Mouse (Mus musculus) layer of hippocampus, adult 11-12 months (tissue): ENCODE measurements at regions not wholly inside any gene's neighbourhood (a gene's known extent, or its start where the extent isn't known, plus 50 kb on each side); places are given as distances from the start of the nearest gene placed in this dataset.

ENCODE experiments used
- DNase-seq: peaks from one replicate; pipeline ENCODE4 v3.0.0; 2022; ENCODE audit warnings: low spot score

DNA sequence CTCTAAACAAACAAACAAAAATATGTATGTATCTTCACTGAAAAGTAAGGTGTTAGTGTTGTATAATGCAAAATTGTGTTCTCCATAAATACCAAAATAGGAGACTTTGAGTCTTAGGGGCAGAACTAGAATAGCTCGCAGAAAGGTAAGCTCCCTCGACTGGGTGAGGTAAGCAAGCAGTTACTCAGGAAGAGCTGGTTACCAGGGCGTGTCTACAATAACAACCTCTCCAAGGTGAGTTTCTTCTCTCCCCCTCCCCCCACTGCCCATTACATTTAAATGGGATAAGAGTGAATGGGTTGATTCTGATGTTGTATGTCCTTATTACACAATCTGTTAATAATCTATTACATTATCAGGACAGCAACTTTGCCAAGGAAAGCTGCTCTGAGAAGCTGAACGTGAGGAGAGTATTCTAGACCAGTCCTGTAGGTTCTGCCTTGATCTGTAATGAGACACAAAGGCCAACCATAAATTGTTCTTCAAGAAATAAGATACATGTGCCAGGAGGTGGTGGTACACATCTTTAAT is 125.2 kb upstream of the Zfand5 start:
- DNase-seq: no peak

DNA sequence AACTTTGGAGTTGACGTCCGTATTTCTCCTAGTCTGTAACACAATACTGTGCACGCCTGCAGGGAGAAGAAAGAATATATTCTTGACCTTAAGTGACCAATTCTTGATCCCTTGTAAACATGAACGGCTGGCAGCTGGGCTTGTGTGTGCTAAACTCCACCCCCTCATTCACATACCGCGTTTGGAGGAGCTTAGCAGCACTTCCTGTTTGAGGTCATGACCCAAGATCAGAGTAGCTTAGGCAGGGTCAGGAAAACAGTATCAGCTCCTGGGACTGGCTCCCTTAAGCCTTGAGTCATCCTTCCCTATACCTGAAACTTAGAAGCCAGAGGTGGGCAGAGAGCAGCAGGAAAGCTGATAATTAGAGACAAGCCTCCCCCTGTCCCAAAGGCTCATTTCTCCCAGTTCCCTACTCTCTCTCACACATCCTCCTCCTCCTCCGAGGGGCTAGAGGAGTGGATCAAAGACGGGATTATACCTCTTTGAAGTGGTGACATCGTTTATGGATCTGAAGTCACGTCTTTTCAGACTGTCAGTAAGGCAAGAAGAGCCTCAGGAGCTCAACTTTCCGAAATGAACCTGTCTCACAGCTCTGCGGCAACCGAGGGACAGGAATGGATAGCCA is 127.3 kb upstream of the Zfand5 start:
- DNase-seq: no peak

DNA sequence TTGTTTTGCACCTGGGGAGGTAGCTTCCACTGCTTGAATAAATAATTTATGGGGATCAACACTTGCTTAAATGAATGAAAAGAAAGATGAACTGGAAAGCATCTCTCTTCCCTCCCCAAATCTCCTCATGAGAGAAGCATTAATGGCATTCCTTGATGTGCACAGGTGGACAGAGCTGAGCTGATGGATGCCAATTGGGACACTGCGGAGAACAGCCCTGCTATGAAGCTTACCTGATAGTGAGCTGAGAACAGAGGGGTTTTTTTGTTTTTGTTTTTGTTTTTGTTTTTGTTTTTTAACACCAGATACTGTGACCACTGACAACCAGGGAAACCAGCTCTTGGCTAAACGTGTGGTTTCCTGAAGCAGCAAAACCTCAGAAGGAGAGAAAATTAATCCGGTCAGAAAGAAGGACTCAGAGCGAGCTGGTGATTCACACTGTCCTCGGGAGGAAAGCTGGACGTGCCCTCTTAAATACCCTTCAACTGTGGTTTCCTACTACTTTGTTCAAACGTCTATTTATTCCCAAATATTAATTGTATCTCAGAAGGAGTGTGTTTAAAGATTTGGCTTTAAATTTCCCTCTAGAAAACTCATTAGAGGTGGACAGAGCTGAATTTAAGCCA is 128.0 kb upstream of the Zfand5 start:
- DNase-seq: no peak

DNA sequence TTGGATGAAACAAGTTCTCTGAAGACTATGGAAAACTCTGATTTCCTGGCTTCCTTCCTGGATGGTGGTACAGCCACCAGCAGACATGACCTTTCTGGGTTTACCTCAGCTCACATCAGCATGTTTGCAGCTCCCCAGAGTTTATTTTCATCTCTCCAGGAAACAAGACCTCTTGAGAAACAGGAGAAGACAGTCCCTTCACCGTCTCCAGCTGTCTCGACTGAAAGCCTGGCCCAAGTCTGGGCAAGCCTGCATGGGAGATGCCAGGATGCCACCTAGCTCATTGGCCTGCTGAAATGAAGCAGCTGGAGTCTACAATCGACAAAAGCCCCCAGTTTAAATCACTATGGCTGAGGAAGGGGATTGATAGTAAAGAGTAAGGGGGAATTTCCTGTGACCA is 131.6 kb upstream of the Zfand5 start:
- no peak for DNase-seq

DNA sequence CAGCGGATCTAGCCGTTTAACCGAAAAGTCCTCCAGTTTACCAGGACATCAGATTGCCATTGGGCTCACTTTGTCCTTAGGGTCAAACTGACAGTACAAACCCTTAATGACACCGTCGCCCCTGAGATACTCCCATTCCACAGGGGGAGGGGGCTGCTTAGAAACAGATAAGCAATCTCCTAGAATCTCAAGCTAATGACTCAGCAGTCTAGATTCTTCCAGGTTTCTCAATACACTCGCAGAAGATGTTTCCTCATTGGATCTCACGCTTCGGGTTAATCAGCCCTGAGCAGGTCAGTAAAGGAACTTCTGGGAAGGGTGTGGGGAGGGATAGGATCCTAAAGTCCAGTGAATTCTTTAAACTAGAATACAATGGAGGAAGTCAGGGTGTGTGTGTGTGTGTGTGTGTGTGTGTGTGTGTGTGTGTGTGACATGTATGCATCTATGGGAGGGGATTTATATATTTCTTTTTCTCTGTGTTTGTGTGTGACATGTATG is 133.0 kb upstream of the Zfand5 start:
- no peak for DNase-seq

DNA sequence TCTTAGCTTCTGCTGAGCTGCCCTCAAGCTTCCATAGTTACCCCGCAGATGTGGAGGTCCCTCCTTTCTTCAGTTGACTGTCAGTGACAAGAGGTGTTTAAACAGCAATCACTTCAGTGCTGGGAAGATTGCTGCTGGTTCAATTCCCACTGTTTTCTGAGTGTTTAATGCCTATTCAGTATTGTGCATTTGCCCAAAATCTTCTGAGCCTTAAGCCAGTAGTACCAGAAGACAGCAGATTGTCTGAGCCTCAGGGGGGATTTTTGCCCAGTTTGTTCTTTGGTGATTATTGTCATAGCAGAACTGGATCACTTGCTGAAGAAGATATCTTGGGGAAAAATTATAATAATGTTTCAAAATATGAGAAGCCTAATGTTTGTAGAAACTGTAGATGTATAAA is 135.3 kb upstream of the Zfand5 start:
- no peak for DNase-seq

DNA sequence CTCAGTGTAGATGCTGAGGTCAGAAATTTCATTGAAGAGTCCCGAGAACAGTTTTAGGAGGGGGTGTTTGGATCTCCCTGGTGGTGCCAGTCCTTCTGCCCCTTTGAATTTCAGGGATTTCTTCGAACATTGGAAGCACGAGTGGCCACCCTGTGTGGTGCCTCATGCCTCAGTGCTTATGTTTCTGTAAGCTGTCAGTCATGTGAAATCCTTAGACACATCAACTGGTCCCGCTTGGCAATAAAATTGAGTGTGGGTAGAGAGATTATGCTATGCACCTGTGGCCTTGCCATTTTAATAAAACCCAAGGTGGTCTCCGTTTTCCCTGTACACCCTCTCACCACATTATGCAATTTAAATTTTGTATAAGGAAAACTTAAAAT is 136.1 kb upstream of the Zfand5 start:
- no peak for DNase-seq

DNA sequence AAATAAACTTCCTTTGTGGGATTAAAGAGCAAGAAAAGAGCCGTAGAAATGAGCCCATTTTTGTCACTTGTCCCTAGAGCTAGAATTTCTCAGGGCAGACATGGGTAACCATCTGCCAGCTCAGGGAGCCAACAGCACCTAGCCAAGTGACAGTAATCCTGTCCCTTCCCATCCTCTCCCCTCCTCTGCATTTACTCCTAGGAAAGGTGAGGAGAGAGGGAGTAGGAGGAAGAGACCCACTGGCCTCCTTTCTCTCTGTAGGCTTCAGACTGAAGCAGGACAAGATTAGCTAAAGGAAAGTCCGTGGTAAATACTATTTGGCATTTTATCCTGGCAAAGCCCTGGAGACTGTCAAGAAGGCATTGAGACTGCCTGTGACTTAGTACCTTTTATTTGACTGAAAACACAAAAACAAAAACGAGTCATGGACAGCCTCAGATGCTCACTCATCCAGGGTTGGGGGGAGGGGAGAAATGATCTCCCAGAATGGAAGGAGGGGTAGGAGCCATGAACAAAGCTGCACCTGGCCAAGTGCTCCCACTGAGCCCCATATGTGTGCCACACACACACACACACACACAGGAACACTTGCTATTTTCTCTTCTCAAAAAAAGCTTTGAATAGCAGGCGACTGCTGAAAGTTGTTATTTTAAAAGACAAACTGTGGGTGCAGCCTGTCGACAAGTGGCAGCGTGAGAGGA is 136.6 kb upstream of the Zfand5 start:
- peak; percentile 18 for DNase-seq

DNA sequence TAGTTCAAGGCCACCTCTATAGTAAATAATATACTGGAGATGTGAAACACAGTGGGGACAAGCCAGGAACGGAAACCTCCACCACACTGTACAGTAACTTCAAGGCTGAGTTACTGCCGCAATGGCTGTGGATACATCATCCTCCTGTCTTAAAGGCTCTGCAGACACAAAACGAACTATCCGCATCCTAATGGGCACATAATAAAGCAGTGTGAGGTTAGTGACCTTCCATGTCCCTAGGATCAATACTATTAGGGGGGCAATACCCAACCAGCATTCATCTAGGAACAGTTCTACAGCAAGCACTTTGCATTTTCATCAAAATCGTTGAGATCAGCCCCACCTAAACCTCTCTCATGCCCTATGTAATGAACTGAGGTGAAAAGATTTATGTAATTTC is 142.4 kb upstream of the Zfand5 start:
- no peak for DNase-seq

DNA sequence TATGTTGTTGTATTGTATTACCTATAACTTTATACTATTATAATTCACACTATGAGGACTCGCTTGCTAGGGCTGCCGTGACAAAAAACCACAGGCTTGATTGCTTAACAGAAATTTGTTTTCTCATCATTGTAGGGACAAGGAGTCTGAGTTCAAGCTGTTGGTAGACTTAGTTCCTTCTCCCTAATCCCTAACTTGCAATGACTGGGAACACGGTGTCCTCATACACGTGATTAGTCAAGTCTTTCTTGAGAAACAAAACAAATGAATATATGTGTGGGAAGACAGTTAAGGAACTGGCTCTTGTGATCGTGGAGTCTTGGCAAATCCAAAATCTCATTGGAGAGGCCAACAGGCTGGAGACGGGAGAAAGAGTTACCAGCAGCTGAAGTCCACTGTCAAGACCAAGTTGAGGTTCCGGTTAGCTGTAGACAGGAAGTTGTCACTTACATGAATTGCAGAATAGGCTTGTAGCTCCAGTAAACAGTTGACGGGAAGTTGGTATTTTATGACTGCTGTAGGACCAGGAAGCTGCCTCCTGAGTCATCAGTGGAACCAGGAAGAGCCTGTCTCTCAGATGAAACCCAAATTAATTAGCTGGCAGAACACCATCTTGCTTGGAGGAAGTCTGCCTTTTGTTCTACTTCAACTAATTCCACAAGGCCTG is 144.9 kb upstream of the Zfand5 start:
- DNase-seq: no peak

DNA sequence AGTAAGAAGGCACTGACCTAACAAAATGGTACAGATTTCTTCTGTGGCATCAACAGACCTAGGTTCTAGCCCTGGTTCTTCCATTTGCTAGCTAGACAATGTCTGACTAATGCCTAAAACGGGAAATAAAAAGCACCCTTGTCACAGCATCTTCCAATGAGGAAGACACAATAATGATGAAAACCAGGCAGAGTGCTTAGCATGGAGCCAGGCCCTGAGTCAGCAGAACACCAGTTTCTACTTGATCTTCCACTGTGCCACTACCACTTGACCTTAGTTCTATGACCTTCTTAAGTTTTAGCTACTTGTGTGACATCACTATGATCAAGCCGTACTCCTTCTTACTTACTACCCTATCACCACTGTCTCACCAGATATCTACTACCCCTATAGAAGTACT is 145.4 kb upstream of the Zfand5 start:
- no peak for DNase-seq

DNA sequence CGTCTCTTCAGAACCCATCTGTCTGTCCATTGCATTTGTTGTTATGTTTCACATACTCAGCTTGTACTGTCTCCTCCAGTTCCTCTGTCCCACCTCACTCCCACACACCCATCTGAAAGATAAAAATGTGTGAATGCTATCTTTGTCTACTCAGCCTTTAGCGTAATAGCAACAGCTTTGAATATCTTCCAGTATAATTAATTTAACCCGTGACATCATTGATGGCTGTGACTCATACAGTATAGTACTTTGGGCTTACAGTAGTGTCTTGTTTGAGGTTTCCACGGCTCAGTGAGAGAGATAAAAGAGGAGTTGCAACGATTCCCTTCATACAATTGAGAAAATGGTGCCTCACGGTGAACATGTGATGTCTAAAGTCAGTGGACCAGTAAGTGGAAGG is 152.6 kb upstream of the Zfand5 start:
- no peak for DNase-seq

DNA sequence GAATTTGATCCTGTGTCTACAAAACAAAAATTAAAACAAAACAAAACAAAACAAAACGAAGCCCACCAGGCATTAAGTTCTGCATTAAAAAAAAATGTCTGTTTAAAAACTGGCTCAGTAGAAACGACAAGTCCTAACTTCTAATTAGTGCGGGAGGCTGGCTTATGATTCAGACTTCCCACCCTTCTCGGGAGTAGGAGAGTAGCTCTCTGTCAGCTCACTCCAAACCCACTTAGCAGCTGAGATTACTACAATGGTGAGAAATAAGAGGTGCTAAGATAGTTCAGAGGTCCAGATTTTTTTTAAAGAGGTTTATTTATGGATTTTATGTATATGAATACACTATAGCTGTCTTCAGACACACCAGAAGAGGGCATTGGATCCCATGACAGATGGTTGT is 153.3 kb upstream of the Zfand5 start:
- DNase-seq: no peak

DNA sequence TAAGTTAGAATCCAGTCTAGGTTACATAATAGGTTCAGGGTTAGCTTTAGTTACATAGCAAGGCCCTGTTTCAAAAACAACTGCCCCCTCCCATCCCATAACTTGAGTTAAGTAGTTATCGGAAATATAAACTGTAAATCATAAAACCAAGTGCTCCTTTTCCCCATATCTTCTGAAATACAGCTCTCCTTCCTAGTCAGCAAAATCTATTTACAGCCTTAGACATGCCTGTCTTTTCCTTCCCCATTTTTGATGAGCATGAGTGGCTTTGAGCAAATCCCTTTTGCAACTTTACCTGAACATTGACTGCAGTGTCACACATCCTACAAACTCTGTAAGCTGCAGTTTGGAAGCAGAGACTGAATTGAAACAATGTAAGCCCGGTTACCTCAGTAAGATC is 156.4 kb upstream of the Zfand5 start:
- DNase-seq: no peak

DNA sequence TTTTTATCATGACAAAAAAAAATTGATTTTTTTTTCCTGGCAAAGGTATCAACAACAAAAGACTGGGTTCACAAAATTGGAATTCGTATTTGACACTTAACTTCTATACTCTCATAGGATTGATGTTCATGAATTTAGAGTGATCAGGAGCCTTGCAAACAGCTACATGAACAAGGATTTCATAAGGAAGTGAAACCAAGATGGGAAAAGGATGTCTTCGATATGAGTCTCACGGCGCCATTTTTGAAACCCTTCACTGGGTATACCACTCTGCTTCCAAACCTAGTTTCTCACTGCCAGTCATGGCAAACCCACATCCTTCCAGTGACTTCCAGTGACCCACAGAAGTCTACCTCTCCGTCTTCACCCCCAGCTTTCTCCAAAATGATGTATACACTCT is 157.8 kb upstream of the Tmc1 start:
- DNase-seq: no peak

DNA sequence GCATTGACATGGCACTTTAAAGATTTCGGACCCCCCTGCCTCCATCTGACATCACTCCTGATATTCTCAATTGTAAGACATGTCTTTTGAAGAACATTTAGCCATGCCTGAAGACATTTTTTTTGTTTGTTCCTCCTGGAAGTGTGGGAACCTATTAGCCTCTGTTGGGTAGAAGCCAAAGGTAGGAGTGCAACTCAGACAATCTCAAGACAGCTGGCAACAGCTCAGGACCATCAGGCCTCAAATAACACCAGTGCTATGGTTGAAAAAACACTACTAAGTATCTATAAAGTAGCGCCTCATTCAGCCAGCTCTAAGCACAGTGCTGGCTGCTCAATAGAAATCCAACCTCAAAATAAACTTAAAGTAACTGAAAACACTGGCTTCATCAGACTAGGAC is 154.3 kb upstream of the Tmc1 start:
- DNase-seq: no peak

DNA sequence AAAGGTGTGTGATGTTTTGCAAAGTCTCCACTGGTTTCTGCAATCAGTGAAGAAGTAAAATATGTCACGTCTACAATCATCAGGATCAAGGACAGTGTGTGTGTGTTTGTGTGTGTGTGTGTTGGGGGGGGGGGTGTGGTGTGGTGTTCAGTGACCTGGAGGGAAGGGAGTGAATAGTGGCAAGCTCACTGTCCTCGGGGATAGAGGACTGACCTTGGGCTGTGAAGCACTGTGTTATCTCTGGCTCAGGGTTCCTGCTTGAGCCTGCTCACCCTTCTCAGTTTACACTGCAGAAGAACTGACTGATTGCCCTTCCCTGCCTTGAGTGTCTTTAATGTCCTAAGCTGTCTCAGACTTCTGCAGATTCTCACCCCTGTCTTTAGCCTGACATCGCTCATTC is 153.7 kb upstream of the Tmc1 start:
- DNase-seq: no peak

DNA sequence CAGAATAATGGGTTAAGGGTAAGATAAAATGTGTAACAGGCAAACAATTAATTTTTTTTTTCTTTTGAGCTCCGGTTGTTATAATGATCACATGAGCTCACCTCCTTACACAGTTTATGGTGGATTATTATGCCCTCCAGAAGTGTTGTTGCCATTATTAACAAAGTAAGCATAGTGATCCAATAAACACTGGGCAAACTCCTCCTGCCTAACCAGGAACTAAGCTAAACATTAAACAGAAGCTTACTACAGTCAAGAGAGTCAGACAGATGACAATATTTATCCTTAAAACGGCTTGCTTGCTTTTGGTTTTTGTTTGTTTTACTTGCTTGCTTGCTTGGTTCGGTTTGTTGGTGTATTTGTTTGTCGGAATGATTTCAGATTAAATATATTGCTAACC is 153.3 kb upstream of the Tmc1 start:
- no peak for DNase-seq

DNA sequence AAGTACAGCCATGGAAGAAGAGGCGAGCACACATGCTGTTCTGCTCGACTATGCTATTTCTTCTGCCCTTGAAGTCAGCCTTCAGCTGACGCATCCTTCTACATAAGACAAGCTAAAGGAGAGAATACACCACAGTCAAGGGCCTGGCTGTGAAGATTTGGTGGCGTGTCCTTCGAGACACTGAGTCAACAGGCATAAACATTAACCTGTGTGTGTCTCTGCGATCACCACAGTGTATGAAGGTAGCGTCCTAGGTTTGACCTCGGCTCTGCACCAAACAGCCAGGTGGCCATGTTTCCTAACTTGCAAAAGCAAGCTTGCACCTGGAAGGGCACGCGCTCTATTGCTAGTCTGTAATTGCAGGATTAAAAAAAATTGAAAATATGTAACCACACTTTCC is 152.8 kb upstream of the Tmc1 start:
- DNase-seq: no peak

DNA sequence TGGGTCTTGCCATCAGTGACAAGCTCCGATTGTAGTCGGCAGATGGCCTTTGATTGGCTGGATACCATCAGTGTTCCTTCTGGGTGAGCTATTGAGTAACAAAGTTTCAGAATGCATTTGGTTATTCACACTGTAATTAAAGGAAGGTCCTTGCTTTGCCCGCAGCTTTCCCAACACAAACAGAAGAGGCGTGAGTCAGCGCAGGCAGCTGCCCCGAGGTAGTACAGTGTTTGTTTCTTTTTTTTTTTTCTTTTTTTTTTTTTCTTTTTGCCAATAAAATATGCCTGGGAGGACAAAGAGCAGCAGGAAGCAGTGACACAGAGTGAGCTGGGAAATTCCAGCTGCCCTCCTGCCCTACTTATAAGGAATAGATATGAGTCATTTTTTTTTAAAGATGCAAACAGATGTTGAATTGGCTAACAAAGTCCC is 152.3 kb upstream of the Tmc1 start:
- DNase-seq: peak; percentile 46

DNA sequence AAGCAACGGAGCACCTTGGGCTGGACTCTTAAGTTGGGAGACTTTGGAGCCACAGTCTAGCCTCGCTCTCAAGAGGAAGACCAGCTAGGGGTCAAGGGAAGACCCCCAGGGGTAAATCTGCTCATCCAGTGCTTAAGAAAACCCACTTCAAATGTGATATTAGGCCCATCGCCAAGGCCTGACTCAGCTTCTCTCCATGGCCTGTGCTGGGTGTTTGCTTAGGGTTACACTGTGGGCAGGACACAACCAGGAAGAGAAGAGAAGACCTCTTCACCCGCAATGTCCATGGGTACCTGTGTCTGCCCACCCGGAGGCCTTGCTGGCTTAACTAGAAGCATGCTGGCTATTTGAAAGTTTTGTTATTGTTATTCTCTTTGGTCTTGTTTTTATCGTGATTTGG is 151.0 kb upstream of the Tmc1 start:
- no peak for DNase-seq

DNA sequence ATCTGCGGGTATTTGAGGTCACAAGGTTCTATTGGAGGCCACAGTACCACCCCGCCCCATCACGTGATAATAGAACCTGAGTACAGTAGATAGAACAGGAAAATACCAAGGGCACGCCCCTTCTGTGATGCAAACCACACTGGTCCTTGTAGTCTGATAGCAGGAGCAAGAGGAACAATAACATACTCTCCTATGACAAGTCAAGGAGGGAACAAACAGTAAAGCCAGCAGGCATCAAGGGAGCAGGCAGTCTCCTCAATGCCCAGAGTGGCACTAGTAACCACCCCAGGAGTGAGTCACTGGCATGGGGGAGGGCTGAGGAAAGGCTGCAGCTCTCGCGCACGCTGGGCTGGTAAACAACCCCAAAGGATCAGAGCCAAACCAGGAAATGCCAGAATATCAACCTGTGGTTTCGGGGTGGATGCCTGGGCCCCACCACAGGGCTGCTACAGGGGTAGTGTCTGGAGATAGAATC is 150.5 kb upstream of the Tmc1 start:
- no peak for DNase-seq
